Mouse (Mus musculus) right cerebral cortex, postnatal 14 days (tissue): ENCODE results near the gene Bend6.

Experiments
- DNase-seq: peaks from one replicate; pipeline ENCODE4 v3.0.0; 2022

Gene Bend6

GRCm38 (mm10) chr1:33907421-33908190 is at the start of gene Bend6:
Bend6 (minus strand) TSS chr1:33907816.
- peak; percentile 80 for DNase-seq

GRCm38 (mm10) chr1:33955626-33956025 is 48.0 kb upstream of the Bend6 start:
- DNase-seq, result no peak

GRCm38 (mm10) chr1:33948511-33948910 is 40.9 kb upstream of the Bend6 start:
- no peak for DNase-seq

- DNase-seq, result no peak
Measured at GRCm38 (mm10) chr1:33947838-33948237, 40.2 kb upstream of the Bend6 start.

- DNase-seq, result peak; percentile 60
Measured at GRCm38 (mm10) chr1:33946601-33947395, 39.2 kb upstream of the Bend6 start.

GRCm38 (mm10) chr1:33945756-33946155 is 38.1 kb upstream of the Bend6 start:
- DNase-seq, result no peak

GRCm38 (mm10) chr1:33944977-33945750 is 37.5 kb upstream of the Bend6 start:
- DNase-seq, result no peak

- no peak for DNase-seq
Measured at GRCm38 (mm10) chr1:33943943-33944342, 36.3 kb upstream of the Bend6 start.

- no peak for DNase-seq
Measured at GRCm38 (mm10) chr1:33942638-33943037, 35.0 kb upstream of the Bend6 start.

GRCm38 (mm10) chr1:33940364-33940928 is 32.8 kb upstream of the Bend6 start:
- no peak for DNase-seq

- no peak for DNase-seq
Measured at GRCm38 (mm10) chr1:33939828-33940227, 32.2 kb upstream of the Bend6 start.

- no peak for DNase-seq
Measured at GRCm38 (mm10) chr1:33935946-33936345, 28.3 kb upstream of the Bend6 start.

GRCm38 (mm10) chr1:33932845-33933499 is 25.4 kb upstream of the Bend6 start:
- DNase-seq, result no peak

GRCm38 (mm10) chr1:33932196-33932595 is 24.6 kb upstream of the Bend6 start:
- DNase-seq, result no peak

- no peak for DNase-seq
Measured at GRCm38 (mm10) chr1:33931791-33932190, 24.2 kb upstream of the Bend6 start.

- DNase-seq, result no peak
Measured at GRCm38 (mm10) chr1:33927466-33927865, 19.9 kb upstream of the Bend6 start.

- no peak for DNase-seq
Measured at GRCm38 (mm10) chr1:33925283-33925682, 17.7 kb upstream of the Bend6 start.

- DNase-seq, result no peak
Measured at GRCm38 (mm10) chr1:33922975-33923374, 15.4 kb upstream of the Bend6 start.

GRCm38 (mm10) chr1:33916554-33916953 is 8.9 kb upstream of the Bend6 start:
- no peak for DNase-seq

- DNase-seq, result no peak
Measured at GRCm38 (mm10) chr1:33911589-33911988, 4.0 kb upstream of the Bend6 start.

GRCm38 (mm10) chr1:33908191-33908962 is 761 bp upstream of the Bend6 start, which contains the start of gene Dst:
Dst (plus strand) TSS chr1:33908225.
- DNase-seq, result no peak

GRCm38 (mm10) chr1:33906927-33907326 is 689 bp downstream of the Bend6 start:
- DNase-seq, result peak; percentile 42
